In genomic region chr15:9074139-9074538, GRCm38 (mm10) we compare ENCODE assay signal across 12 mouse cellular contexts. TPM values are rescaled to one million over a fixed set of nuclear protein-coding genes. Genes with fewer than 3 reads are reported as not detected.
DNase-seq lines count a peak whose midpoint lies in the region; ATAC-seq and TF ChIP-seq lines count a peak whose summit lies in the region.
"Had no signal": no experiment of that assay in that cellular context is flagged by ENCODE, and none has a peak within 500 bp of the region (broad histone marks: within the 10 kb centered on the region; RNA-seq: fewer than 3 reads in every experiment).

No protein-coding gene starts in this region.

- peaks cover 10% of the 10 kb centered on the region for H3K79me2 ChIP-seq in heart, adult 2 months (replicated peaks; ENCODE audit: control insufficient read depth, insufficient read depth, low read length)

- no peak for DNase-seq in heart, adult 2 months
- DNase-seq in heart, postnatal 25 days (ENCODE audit: low spot score): no peak
- DNase-seq in kidney, postnatal 0 days (ENCODE audit: low spot score): peak; percentile 9
- no peak for DNase-seq in G1E (ENCODE audit: low spot score)
- DNase-seq: right cerebral cortex, postnatal 25 days; thymus, postnatal 36 days had no signal

- H3K9me3 ChIP-seq in kidney, postnatal 0 days (replicated peaks; ENCODE audit: low read length): no peaks in the 10 kb centered on the region
- H3K9me3 ChIP-seq in kidney, embryonic 14.5 days (ENCODE audit: control insufficient read depth, low read length): no peaks in the 10 kb centered on the region
- H3K9me3 ChIP-seq in G1E (replicated peaks): no peaks in the 10 kb centered on the region
- H3K9me3 ChIP-seq in limb, embryonic 13.5 days: no peaks in the 10 kb centered on the region
- H3K9me3 ChIP-seq: limb, embryonic 15.5 days had no signal

- no peak for TF ChIP-seq CTCF in heart, adult 2 months (IDR thresholded peaks at IDR 0.05)
- TF ChIP-seq CTCF in kidney, postnatal 0 days (IDR thresholded peaks at IDR 0.05; ENCODE audit: low read depth): no peak
- TF ChIP-seq CTCF in G1E (IDR thresholded peaks at IDR 0.05; ENCODE audit: low read depth, low read length): no peak

- H3K4me3 ChIP-seq in heart, adult 2 months: no peak overlapping the region
- no peak overlapping the region for H3K4me3 ChIP-seq in kidney, postnatal 0 days (replicated peaks; ENCODE audit: low read depth, low read length)
- H3K4me3 ChIP-seq in kidney, embryonic 14.5 days (ENCODE audit: low read length): no peak overlapping the region
- H3K4me3 ChIP-seq in G1E (ENCODE audit: low read depth, low read length): peak overlapping the region; percentile 96
- no peak overlapping the region for H3K4me3 ChIP-seq in limb, embryonic 13.5 days

- ATAC-seq in kidney, postnatal 0 days (replicated peaks; ENCODE audit: low FRiP score, low read depth): no peak
- ATAC-seq in kidney, embryonic 14.5 days (ENCODE audit: low FRiP score, low TSS enrichment): no peak
- no peak for ATAC-seq in G1E (ENCODE audit: extremely low read depth, insufficient number of reproducible peaks, low FRiP score, poor library complexity, severe bottlenecking)
- no peak for ATAC-seq in limb, embryonic 13.5 days (ENCODE audit: low FRiP score, low read depth)
- ATAC-seq in monocyte, adult 5-6 weeks (replicated peaks; ENCODE audit: insufficient number of reproducible peaks, low FRiP score, low TSS enrichment, poor library complexity, severe bottlenecking): no peak
- ATAC-seq in activated CD4-positive, CD25-positive, alpha-beta regulatory T cell, adult 4 months: no peak
- ATAC-seq: midbrain, embryonic 16.5 days had no signal

- H3K27ac ChIP-seq in heart, adult 2 months: peak overlapping the region; percentile 80; the same call in 1 of the 2 replicates
- no peak overlapping the region; the same call in 1 of the 2 replicates for H3K27ac ChIP-seq in kidney, postnatal 0 days
- no peak overlapping the region for H3K27ac ChIP-seq in kidney, embryonic 14.5 days (ENCODE audit: low read depth, low read length)
- no peak overlapping the region for H3K27ac ChIP-seq in limb, embryonic 13.5 days
- H3K27ac ChIP-seq: limb, embryonic 15.5 days had no signal

- no peak for TF ChIP-seq EP300 in heart, adult 2 months (IDR thresholded peaks at IDR 0.05; ENCODE audit: insufficient read depth, low read depth, low read length)

- intact Hi-C loops in heart, adult 2 months (cut with DNase I): no loop called here
- intact Hi-C loops in heart, postnatal 25 days (cut with DNase I): no loop called here

- 39% methylated on average over 2 of the region's 2 CpGs for WGBS in heart, adult 2 months
- WGBS in kidney, postnatal 0 days: 23% methylated on average over 2 of the region's 2 CpGs
- WGBS in kidney, embryonic 14.5 days: 26% methylated on average over 2 of the region's 2 CpGs
- WGBS in limb, embryonic 13.5 days: 22% methylated on average over 2 of the region's 2 CpGs

- H3K4me1 ChIP-seq in heart, adult 2 months (ENCODE audit: control insufficient read depth, insufficient read depth, low read length): peaks cover 5% of the 10 kb centered on the region
- H3K4me1 ChIP-seq in kidney, postnatal 0 days (replicated peaks; ENCODE audit: insufficient read depth, low read length): peaks cover 22% of the 10 kb centered on the region
- H3K4me1 ChIP-seq in kidney, embryonic 14.5 days (ENCODE audit: control insufficient read depth, insufficient read depth, low read length): peaks cover 35% of the 10 kb centered on the region; the same call in 1 of the 2 replicates
- H3K4me1 ChIP-seq in G1E (ENCODE audit: insufficient read depth, low read depth, low read length): peaks cover 63% of the 10 kb centered on the region
- H3K4me1 ChIP-seq in limb, embryonic 13.5 days: peaks cover 48% of the 10 kb centered on the region

- H3K9ac ChIP-seq in heart, adult 2 months (ENCODE audit: low read depth, low read length): no peak overlapping the region
- no peak overlapping the region for H3K9ac ChIP-seq in kidney, postnatal 0 days (ENCODE audit: low read depth, low read length)
- no peak overlapping the region for H3K9ac ChIP-seq in kidney, embryonic 14.5 days (ENCODE audit: low read depth, low read length)
- H3K9ac ChIP-seq in limb, embryonic 13.5 days: no peak overlapping the region
- H3K9ac ChIP-seq: limb, embryonic 15.5 days had no signal

- TF ChIP-seq POLR2A in heart, adult 2 months (IDR thresholded peaks at IDR 0.05; ENCODE audit: insufficient read depth, low read depth, low read length): no peak

- H3K36me3 ChIP-seq in heart, adult 2 months (ENCODE audit: control insufficient read depth, insufficient read depth, low read length): peaks cover 7% of the 10 kb centered on the region
- no peaks in the 10 kb centered on the region for H3K36me3 ChIP-seq in kidney, postnatal 0 days (ENCODE audit: insufficient read depth, low read length)
- no peaks in the 10 kb centered on the region for H3K36me3 ChIP-seq in kidney, embryonic 14.5 days (ENCODE audit: control insufficient read depth, insufficient read depth, low read length)
- peaks cover 27% of the 10 kb centered on the region for H3K36me3 ChIP-seq in G1E (replicated peaks)
- H3K36me3 ChIP-seq in limb, embryonic 13.5 days: peaks cover 3% of the 10 kb centered on the region; the same call in 1 of the 2 replicates
- H3K36me3 ChIP-seq: limb, embryonic 15.5 days had no signal

- H3K27me3 ChIP-seq in heart, adult 2 months (ENCODE audit: control insufficient read depth, insufficient read depth, low read length): no peaks in the 10 kb centered on the region
- no peaks in the 10 kb centered on the region for H3K27me3 ChIP-seq in kidney, postnatal 0 days (ENCODE audit: insufficient read depth, low read length)
- no peaks in the 10 kb centered on the region for H3K27me3 ChIP-seq in kidney, embryonic 14.5 days (ENCODE audit: control insufficient read depth, insufficient read depth, low read length)
- no peaks in the 10 kb centered on the region for H3K27me3 ChIP-seq in G1E (ENCODE audit: insufficient read depth, low read length)
- H3K27me3 ChIP-seq in limb, embryonic 13.5 days: no peaks in the 10 kb centered on the region
- H3K27me3 ChIP-seq: limb, embryonic 15.5 days had no signal

- H3K4me2 ChIP-seq in kidney, postnatal 0 days (ENCODE audit: low read length): peak overlapping the region; percentile 64; the same call in 1 of the 2 replicates
- no peak overlapping the region for H3K4me2 ChIP-seq in kidney, embryonic 14.5 days (replicated peaks; ENCODE audit: low read depth, low read length)
- H3K4me2 ChIP-seq in limb, embryonic 13.5 days (replicated peaks): 0 out of 2 replicates have a peak overlapping the region, but pooled peaks have one; percentile 9

RNA-seq across cellular contexts. Expression of gene Nadk2, which starts 3.1 kb away (rescaled TPM):
- 10 to 100 TPM; 61.4 to 74.8 TPM for total RNA-seq in heart, adult 2 months (2021)
- polyA plus RNA-seq in heart, adult 2 months (2012; rRNA removed): 20.9 and 47.6 TPM in 2 replicates
- total RNA-seq in heart, postnatal 25 days (2021): 10 to 100 TPM; 53.9 to 54.1 TPM
- polyA plus RNA-seq in kidney, postnatal 0 days (2015; fragmentation: Nextera tagmentation; extraction: Ambion mirVana): 31.6 and 34.9 TPM in 2 replicates
- 19.5 and 33.0 TPM in 2 replicates for polyA plus RNA-seq in kidney, embryonic 14.5 days (2014; fragmentation: Nextera tagmentation; extraction: Ambion mirVana)
- 222 and 250 TPM in 2 replicates for total RNA-seq in G1E (2014; fragmentation: Nextera tagmentation)
- 218 and 235 TPM in 2 replicates for total RNA-seq in G1E (2017)
- polyA plus RNA-seq in G1E (2012): 130 and 143 TPM in 2 replicates
- polyA plus RNA-seq in limb, embryonic 13.5 days (2015; fragmentation: Nextera tagmentation; extraction: Ambion mirVana): 25.4 and 27.9 TPM in 2 replicates
- 29.7 to 32.9 TPM (median 31.5 TPM) in 3 replicates for total RNA-seq in monocyte, adult 5-6 weeks (2017)
- polyA plus RNA-seq in activated CD4-positive, CD25-positive, alpha-beta regulatory T cell, adult 4 months (2017; shearing (Covaris generic)): 1 to 10 TPM; 3.3 to 7.0 TPM
